Mouse (Mus musculus) left cerebral cortex, postnatal 36 days (tissue): ENCODE measurements around the gene Rcor2. TPM values are rescaled to one million over a fixed set of nuclear protein-coding genes. Genes with fewer than 3 reads are reported as not detected.
A peak's percentile ranks its signal among the peaks of the same experiment; 100 is the strongest.

Experiments
- DNase-seq, 2 experiments: peaks; one replicate each; pipeline ENCODE4 v3.0.0; 2021 to 2022; ENCODE audit warnings: low spot score in 2 of 2, mixed read lengths in 1 of 2
- intact Hi-C: fragments of 180-260 bp; cut with DNase I; formaldehyde crosslinking; loops from one replicate; pipeline ENCODE4 v1.15.1; 2025
- total RNA-seq, 2 experiments: library from RNA; stranded (reverse); gene quantifications; 2 replicates each; pipeline ENCODE4 v1.2.3; 2021

Rcor2 gene
- total RNA-seq, 2 experiments from 2014 or later: 14.9 to 16.0 TPM

- intact Hi-C loops: no loop called here
- DNase-seq: no peak
Measured at GRCm38 (mm10) chr19:7262592-7262991, 4.5 kb upstream of the Rcor2 start.

- intact Hi-C loops: loop anchor here (2.0 kb wide), 1 partner anchor 81 kb away; no protein-coding TSS in a partner anchor
Measured at GRCm38 (mm10) chr19:7264088-7264765, 2.9 kb upstream of the Rcor2 start.

DNA sequence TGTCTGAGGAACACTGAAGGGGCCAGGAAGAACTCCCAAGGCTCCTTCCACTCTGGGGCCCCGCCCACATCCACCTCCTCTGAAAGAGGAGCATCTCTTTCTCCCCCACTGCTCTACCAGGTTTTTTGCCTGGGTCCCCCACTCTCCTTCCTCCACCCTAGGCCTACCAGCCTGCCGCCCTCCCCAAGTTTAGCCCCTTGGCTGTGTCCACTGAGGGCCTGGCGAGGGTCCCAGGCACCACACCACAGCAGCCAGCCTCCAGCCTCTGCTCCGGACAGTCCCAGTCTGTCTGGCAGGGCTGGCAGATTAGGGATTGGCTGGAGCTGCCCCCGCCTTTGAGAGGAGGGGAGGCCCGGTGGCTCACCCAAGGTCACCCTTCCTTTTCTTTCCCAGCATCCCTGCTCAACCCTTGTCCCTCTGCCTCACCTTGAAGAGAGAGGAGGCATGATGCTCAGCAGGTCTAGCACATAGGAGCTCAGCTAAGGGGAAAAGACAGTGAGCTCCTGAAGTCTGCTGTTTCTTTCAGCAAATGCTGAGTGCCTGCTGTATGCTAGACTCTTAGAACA, 2.3 kb upstream of the Rcor2 start:
- intact Hi-C loops: loop anchor here (2.0 to 5.0 kb wide), 2 partner anchors 80 to 152 kb away; partner anchors contain the start of gene 2700081O15Rik
- peak; percentile 18 to 23 for DNase-seq

More at GRCm38 (mm10) chr19:7264088-7264765, 2.9 kb upstream of the Rcor2 start:
- peak; percentile 69 to 74 for DNase-seq

DNA sequence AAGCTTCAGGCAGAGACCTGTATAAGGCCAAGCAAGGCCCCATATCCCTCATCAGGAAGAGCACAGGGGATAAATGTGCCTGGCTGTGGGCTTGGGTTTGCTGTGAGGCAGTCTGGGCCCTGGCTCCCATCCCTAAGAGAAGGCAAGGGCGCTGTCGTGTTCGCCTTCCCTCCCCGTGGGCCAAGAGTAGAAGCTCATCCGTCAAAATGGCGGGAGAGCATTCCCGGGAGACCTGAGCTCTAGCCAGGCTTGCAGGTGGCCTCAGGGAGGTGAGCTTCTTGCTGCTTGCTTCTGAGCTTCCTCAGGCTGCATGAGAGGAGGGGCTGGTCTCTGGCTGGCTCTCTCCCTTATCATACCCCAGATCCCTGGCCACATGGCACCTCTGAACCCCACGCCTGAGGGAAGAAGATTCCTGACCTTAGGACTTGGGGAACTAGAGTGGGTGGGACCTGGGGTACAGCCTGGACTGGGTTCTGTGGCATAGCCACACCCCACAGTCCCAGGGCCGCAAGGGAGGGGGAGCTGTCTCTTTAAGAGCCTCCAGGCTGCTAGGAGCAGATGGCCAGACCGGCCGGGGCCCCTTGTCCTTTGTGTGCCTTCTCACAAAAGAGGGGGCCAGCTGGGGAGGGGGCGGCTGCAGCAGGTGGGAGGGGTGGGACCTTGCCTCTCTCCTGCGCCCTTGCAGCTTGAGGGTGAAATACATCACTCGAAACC, 1.5 kb upstream of the Rcor2 start:
- peak in 1 of 2 experiments; percentile 5 for DNase-seq
- intact Hi-C loops: loop anchor here (2.0 to 5.0 kb wide), 3 partner anchors 25 to 152 kb away; partner anchors contain the start of genes 2700081O15Rik and Naa40

DNA sequence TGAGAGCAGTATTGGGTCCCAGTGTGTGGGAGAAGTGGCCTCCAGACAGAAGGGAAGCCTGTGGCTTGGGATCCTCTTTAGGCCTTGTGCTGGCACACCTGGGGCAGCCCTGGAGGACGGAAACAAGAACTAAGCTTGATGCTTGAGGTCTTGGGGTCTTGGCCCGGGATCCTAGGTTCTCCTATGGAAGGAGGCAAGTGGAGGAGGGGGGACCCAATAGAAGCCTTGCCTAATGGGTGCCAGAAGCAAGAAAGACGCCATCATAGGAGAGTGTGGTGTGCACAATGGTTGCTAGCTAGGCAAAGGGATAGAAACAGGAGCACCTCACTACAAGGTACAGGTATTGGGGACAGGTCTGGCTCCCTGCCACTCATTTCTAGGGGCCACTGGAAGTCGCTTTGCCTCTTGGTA, 699 bp upstream of the Rcor2 start:
- peak in 1 of 2 experiments; percentile 9 for DNase-seq
- intact Hi-C loops: loop anchor here (2.0 to 5.0 kb wide), 2 partner anchors 26 to 151 kb away; partner anchors contain the start of genes 2700081O15Rik and Naa40

DNA sequence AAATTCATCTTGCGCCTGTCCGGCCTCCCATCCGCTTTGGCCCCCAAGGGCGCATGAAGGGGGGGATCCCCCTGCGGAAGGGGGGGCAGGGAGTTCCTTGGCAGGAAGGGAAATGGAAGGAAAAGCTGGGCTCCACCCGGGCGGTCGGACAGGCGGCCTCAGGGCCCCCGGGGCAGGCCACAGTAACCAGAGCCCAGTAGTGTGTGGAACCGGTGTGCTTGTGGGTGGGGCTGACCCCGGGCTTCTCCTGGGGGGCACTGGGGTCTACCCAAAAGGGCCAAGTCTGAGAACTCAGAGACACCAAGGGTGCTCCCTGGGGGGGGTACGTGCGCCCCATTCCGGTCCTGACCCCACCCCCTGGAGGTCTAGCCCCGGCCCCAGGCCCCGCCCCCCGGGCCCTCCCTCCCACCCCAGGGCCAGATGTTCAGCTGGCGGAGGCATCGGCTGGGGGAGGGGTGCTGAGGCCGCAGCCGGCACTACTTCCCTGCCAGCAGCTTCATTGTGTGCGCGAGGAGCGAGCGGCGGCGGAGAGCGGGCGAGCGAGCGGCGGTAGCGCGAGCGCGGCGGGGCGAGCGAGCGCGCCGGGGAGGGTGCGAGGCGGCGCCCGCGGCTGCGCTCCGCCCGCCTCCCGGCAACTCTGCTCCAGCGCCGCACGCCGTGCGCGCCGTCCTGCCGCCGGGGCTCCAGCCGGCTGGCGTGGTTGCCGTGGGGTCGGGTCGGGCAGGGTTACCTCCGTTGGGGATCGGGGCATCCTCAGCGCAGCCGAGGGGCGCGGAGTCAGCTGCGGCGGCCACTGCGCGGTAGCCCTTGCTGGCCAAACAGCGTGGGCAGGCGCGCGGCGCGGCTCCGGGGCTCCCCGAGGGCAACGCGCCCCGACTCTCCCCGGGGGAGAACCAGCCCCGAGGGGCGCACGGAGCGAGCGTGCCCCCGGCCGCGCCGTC, 926 bp downstream of the Rcor2 start:
- intact Hi-C loops: loop anchor here (2.0 to 5.0 kb wide), 2 partner anchors 27 to 149 kb away; partner anchors contain the start of genes 2700081O15Rik and Naa40
- peak; percentile 61 to 75 for DNase-seq

DNA sequence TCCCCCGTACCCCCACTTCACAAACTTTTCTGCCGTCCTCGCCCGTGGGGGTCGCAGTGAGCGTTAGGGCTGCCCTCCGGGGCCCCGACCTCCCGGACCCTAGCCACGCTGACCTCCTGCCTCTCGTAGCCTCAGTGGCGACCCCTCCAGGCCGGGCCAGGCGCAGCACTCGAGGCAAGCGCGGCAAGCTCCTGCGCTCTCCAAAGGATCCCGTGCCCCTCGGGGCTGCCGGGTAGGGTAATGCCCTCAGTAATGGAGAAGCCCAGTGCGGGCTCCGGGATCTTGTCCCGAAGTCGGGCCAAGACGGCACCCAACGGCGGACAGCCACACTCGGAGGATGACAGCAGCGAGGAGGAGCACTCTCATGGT, 1.6 kb downstream of the Rcor2 start:
- intact Hi-C loops: loop anchor here (5.0 kb wide), 1 partner anchor 149 kb away; the partner anchor contains the start of gene 2700081O15Rik

GRCm38 (mm10) chr19:7269290-7270044, 2.3 kb downstream of the Rcor2 start:
- intact Hi-C loops: loop anchor here (5.0 kb wide), 1 partner anchor 148 kb away; the partner anchor contains the start of gene 2700081O15Rik
- DNase-seq: peak in 1 of 2 experiments; percentile 26

More for the DNA sequence above, 1.6 kb downstream of the Rcor2 start:
- peak in 1 of 2 experiments; percentile 65 for DNase-seq

DNA sequence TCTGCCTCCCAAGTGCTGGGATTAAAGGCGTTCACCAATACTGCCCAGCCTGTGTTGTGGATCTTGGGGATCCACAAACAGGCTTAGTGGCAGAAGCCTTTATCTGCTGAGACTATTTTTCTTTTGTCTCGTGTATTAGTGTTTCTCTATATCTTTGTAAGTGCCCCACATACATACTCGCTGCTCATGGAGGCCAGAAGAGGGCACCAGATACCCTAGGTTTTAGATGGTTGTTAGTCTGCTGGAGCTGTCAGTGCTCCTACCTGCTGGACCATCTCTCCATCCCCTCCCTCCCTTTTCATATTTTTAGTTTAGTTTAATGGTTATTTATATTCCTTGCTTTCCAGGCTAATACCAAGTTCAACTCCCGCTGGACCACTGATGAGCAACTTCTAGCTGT, 6.4 kb downstream of the Rcor2 start:
- DNase-seq: no peak
- intact Hi-C loops: no loop called here

DNA sequence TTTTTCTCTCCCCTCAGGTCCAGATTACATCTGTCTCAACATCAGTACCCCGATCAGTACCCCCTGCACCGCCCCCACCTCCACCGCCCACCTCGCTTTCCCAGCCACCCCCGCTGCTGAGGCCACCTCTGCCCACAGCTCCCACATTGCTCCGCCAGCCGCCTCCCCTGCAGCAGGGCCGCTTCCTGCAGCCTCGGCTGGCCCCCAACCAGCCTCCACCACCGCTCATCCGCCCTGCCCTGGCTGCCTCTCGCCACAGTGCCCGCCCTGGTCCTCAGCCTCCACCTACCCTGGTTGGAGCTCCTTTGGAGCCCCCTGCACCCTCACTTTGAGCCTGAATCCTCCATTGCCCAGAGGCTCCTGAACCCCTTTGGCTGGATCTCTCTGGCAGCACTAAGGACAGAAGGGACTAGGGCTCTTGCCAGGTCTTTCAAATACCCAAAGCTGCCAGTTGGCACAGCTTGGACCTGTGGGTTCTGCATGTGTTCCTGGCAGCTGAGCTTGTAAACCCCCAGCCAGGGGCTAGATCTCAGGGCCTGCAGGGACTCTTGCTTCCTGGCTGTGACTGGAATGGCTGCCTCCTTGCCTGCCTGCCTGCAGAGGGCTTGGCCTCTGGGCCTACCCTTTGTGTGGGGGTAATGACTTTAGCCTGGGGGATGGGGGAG, 7.3 kb downstream of the Rcor2 start:
- peak in 1 of 2 experiments; percentile 35 for DNase-seq
- intact Hi-C loops: no loop called here

DNA sequence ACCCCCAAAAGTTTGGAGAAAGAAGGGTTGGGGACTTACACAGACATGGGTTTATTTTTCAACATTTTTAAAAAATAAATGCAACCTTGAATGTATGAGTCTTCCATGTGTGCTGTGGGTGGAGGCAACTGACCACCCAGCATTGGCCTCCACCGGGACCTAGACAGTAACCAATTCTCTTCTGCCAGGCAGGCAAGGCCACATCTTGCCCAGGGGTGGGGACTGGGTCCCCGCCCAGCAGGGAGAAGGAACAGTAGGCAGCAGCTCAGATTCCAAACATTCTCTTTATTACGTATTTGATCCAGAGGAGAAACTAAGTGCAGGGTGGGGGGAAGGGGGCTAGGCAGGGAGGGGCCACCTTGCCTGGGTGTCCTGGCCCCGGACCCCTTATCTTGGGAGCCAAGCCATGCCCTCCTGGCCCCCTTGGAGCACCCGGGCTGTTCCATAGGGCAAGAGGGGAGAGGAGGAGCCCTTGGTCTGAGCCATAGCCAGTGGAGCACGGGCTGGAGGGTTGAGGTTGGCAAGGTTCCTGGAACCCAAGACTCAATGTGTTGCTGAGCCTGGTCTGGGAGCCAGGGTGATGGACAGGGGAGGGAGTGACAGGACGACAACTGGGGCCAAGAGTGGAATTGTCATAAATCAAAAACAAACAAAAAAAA, 8.1 kb downstream of the Rcor2 start:
- intact Hi-C loops: no loop called here
- no peak for DNase-seq

DNA sequence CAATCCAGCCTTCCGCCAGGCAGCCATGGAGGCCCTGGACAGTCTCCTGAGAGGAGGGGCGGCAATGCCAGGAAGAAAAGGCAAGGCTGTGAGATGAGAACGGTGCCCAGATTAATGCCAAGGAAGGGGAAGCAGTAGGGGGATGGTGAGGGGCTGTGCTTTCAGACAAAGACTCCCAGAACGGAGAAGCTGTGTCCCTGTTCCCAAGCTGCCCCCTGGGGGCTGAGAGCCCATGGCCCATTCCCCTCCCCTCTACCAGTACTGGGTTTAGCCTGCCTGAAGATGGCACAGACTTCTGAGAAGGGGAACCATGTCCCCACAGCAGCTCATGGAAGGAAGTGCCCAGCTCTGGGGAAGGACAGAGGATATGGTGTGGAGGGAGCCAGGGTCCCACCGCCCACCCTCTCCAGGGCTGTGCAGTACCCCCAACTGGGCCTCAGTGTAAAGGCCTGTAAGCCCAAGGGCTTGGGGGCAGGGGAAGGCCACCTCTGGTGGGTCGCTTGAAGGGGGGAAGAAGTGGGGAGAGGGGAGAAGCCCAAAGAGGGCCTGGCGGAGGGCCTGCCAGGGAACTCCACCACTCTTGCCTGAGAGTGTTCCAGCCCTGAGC, 9.0 kb downstream of the Rcor2 start:
- no peak for DNase-seq
- intact Hi-C loops: no loop called here

DNA sequence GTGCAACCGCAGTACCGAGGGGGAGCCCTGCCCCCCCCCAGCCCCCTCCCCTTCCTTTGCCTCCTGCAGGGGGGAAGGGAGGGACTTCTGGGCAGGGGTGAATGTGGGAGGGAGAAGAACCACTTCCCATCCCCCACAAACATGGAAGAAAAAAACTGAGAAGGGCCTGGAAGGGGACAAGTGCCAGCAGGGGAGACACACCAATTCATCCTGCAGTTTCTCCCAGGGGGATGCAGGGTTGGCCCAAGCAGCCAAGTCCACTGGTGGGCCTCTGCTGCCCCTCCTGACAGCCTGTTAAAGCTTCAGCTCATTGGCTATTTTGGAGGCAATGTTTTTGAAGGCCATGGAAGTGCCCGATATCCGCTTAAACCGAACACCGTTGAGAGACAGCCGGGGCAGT, 9.7 kb downstream of the Rcor2 start:
- DNase-seq: no peak
- intact Hi-C loops: no loop called here

DNA sequence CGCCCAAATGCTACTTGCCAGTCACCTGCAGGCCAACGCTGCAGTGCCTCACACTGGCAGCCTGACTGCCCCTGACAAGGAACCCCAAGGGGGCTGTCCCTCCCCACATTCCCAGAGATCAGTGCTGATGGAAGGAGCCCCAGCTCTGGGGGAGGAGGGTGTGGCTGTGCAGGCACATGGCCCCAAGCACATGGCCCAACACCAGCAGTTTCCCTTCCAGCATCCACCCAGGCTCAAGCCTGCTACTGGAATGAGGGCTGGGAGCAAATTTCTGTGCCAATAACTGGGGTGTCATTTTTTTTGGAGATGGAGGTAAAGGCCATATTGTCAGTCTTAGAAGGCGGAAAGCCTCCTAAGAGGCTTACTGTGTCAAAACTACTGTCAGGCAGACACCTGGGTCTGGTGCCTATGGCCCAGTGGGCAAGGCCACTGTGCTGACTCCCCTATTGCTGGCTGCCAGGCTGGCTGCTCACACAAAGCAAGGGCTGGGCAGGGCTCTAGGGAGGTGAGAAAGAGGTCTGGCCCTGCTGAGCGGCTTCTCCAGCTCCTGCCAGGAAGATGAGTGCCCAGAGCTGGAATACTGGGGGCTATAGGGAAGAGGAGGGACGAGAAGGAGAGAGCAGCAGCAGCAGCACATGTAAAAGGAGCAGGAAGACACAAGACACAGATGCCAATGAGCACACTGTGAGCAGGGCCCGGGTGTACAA, 11.2 kb downstream of the Rcor2 start:
- intact Hi-C loops: no loop called here
- DNase-seq: peak in 1 of 2 experiments; percentile 22

DNA sequence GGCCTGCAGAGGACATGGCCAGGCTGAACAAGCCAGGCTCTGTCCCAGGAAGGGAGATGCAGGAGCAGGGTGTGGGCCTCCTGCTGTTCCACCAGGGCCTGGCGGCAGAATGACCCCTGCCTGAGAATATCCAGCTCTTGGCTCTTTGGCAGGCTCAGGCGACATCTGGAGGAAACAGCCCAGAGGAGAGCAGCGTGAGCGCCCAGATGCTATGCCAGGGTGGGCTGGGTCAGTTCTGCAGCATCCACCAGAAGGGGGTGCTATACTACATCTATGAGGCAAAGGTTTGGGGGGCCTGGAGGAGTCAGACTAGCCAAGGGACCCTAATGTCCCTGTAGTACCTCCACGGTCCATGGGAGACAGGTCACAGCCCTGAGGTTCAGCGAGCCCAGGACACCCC, 12.0 kb downstream of the Rcor2 start:
- intact Hi-C loops: no loop called here
- peak in 1 of 2 experiments; percentile 47 for DNase-seq
